Mouse (Mus musculus): ENCODE measurements around the gene Brd7.

DNA sequence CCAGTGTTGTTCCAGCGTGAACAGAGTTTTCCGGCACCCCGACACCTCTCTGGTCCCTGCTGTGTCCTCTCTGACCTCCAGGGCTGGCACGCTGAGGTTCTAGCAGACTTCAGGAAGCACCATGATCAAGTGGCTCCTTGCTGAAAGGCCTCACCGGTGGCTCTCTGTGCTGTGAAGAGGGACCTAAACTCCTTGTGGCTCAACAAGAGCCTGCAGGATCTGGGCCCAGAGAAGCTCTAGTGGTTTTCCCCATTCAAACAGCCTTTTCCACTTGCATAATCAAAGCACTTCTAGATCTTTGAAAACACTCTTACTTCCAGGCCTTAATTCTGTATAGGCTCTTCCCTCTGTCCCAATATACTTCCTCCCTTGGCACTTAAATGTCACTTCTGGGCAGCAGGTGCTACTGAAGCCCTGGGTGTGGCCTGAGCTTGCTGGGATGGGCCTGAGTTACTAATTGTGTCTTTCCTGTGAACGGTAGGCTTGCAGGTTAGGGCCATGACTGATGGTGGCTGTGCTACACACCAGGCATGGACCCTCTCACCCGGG is 26.8 kb upstream of the Brd7 start:
- TF ChIP-seq POLR2A (IDR thresholded peaks at IDR 0.05; ENCODE audit: borderline replicate concordance, extremely low read depth, low read depth, low read length) = no peak
- TF ChIP-seq CTCF (IDR thresholded peaks at IDR 0.05; ENCODE audit: insufficient read depth, low read length) = no peak
